Mouse (Mus musculus): ENCODE data around the gene Plch2.

GRCm38 (mm10) chr4:155085206-155086107 lies 28.9 kb upstream of the Plch2 start:
- TF ChIP-seq CTCF (IDR thresholded peaks at IDR 0.05) (0 out of 2 replicates have a peak, but pooled peaks have one; percentile 8), EP300 (IDR thresholded peaks at IDR 0.05) (no peak)

All from lung, postnatal 0 days (tissue).